Comparison of ENCODE assay signal across 8 mouse cellular contexts in the genomic region with DNA sequence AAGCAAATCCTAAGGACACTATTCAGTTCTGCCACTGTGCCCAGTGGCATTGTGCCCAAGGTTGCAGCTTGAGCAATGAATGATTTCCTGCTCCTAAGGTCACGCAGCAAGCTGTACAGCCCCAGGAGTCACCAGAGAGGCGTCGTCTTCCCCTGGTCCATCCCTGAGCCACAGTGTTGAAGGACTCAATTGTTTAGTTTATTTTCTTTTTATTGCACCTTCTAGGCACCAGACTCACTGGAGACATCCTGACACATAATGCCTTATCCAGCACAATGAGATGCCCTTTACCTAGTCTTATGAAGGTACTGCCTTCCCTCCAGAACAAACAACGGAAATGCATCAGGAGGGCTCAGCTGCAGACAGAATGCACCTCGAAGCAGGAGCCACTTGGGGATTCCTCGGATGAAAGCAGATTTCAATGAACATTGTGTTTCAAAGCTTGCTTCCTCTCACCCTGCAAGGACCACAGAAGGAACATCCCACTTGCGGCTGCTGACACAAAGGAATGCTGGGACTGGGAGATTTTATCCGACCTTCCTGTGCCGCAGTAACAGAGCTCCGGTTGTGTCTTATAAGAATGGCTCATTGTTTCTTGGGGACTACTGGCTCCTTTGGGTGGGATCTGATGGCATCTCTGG.
A peak's percentile ranks its signal among the peaks of the same experiment; 100 is the strongest.
DNase-seq lines count a peak whose midpoint lies in the region; ATAC-seq lines count a peak whose summit lies in the region.

No protein-coding gene starts in this region.

- 0 out of 2 replicates have a peak, but pooled peaks have one; percentile 13 for ATAC-seq in heart, embryonic 14.5 days (ENCODE audit: insufficient number of reproducible peaks, insufficient read depth, low FRiP score, low read depth)
- no peak for ATAC-seq in monocyte, adult 5-6 weeks (replicated peaks; ENCODE audit: insufficient number of reproducible peaks, low FRiP score, low TSS enrichment, poor library complexity, severe bottlenecking)
- no peak for ATAC-seq in hindbrain, embryonic 11.5 days (ENCODE audit: low FRiP score)

- H3K9me3 ChIP-seq in heart, embryonic 14.5 days (ENCODE audit: control insufficient read depth, low read length) = no peaks in the 10 kb centered on the region
- no peaks in the 10 kb centered on the region for H3K9me3 ChIP-seq in hindbrain, embryonic 11.5 days (ENCODE audit: control insufficient read depth, low read length)

- no peaks in the 10 kb centered on the region for H3K36me3 ChIP-seq in heart, embryonic 14.5 days (ENCODE audit: control insufficient read depth, insufficient read depth, low read length)
- no peaks in the 10 kb centered on the region for H3K36me3 ChIP-seq in hindbrain, embryonic 11.5 days (ENCODE audit: control insufficient read depth, insufficient read depth, low read length)

- 37% methylated on average over 10 of the region's 10 CpGs for WGBS in heart, embryonic 14.5 days
- WGBS in hindbrain, embryonic 11.5 days = 63% methylated on average over 10 of the region's 10 CpGs

- peaks cover 6 to 11% of the 10 kb centered on the region in 2 experiments; a peak in 3 of 4 replicates for H3K4me1 ChIP-seq in heart, embryonic 14.5 days (ENCODE audit: control insufficient read depth in 2 of 2, insufficient read depth in 2 of 2, low read length in 2 of 2)
- H3K4me1 ChIP-seq in hindbrain, embryonic 11.5 days (replicated peaks; ENCODE audit: control insufficient read depth, insufficient read depth, low read length) = no peaks in the 10 kb centered on the region

- H3K4me3 ChIP-seq in heart, embryonic 14.5 days (ENCODE audit: control insufficient read depth in 1 of 2, insufficient read depth in 1 of 2, low read depth in 1 of 2, low read length in 2 of 2) = no peak overlapping the region
- H3K4me3 ChIP-seq in hindbrain, embryonic 11.5 days (ENCODE audit: low read depth, low read length) = no peak overlapping the region

- H3K4me2 ChIP-seq in heart, embryonic 14.5 days (ENCODE audit: low read length) = no peak overlapping the region
- H3K4me2 ChIP-seq in hindbrain, embryonic 11.5 days (replicated peaks; ENCODE audit: low read depth, low read length) = no peak overlapping the region

- peak overlapping the region; percentile 14 to 45; a peak in 2 of 4 replicates for H3K27ac ChIP-seq in heart, embryonic 14.5 days (replicated peaks in 1 of 2; ENCODE audit: control insufficient read depth in 1 of 2, insufficient read depth in 1 of 2, low read depth in 2 of 2, low read length in 2 of 2)
- no peak overlapping the region for H3K27ac ChIP-seq in hindbrain, embryonic 11.5 days (ENCODE audit: low read depth, low read length)

- no peak overlapping the region for H3K9ac ChIP-seq in heart, embryonic 14.5 days (ENCODE audit: low read length)
- no peak overlapping the region for H3K9ac ChIP-seq in hindbrain, embryonic 11.5 days (ENCODE audit: low read depth, low read length)

- H3K27me3 ChIP-seq in heart, embryonic 14.5 days (ENCODE audit: control insufficient read depth, insufficient read depth, low read length) = no peaks in the 10 kb centered on the region
- no peaks in the 10 kb centered on the region for H3K27me3 ChIP-seq in hindbrain, embryonic 11.5 days (ENCODE audit: control insufficient read depth, insufficient read depth, low read length)

- DNase-seq in ovary, postnatal 36 days (ENCODE audit: low spot score) = peak; percentile 27
- DNase-seq in ovary, adult 18-20 months (ENCODE audit: low spot score) = no peak
- peak; percentile 64 for DNase-seq in kidney, postnatal 14 days
- DNase-seq in right cerebral cortex, adult 18-20 months = no peak
- DNase-seq in hindbrain, embryonic 11.5 days (ENCODE audit: low spot score) = no peak
- no peak for DNase-seq in layer of hippocampus, postnatal 14 days (ENCODE audit: low spot score in 2 of 2)

Comparison
In these comparisons a context has a peak if more than half of its experiments do, and no peak if none do; other contexts are left out.
1. DNase-seq: peak in ovary, postnatal 36 days (single experiment) and kidney, postnatal 14 days (single experiment); none in ovary, adult 18-20 months (single experiment), right cerebral cortex, adult 18-20 months (single experiment), hindbrain, embryonic 11.5 days (single experiment) and layer of hippocampus, postnatal 14 days (0 of 2).